Mouse (Mus musculus) ES-Bruce4 (cell line): Measurements from ENCODE around the gene Sh3tc1. TPM values are rescaled to one million over a fixed set of nuclear protein-coding genes. Genes with fewer than 3 reads are reported as not detected.

ENCODE experiments used
- H3K27ac ChIP-seq: 2 replicates; pipeline ENCODE4 v1.5.1; 2012; ENCODE audit warnings: low read length, inconsistent platforms; ENCODE audit not compliant: insufficient read depth
- H3K27me3 ChIP-seq: 2 replicates; pipeline ENCODE4 v1.6.1; 2012; ENCODE audit warnings: mild to moderate bottlenecking, low read length, inconsistent platforms; ENCODE audit not compliant: control insufficient read depth, poor library complexity, insufficient read depth, severe bottlenecking
- H3K36me3 ChIP-seq: 2 replicates; pipeline ENCODE4 v1.6.1; 2012; ENCODE audit warnings: inconsistent platforms, mild to moderate bottlenecking, low read length, moderate library complexity; ENCODE audit not compliant: control insufficient read depth, poor library complexity, insufficient read depth, severe bottlenecking
- H3K4me1 ChIP-seq: one replicate; pipeline ENCODE4 v1.8.1; 2011; ENCODE audit warnings: low read length; ENCODE audit not compliant: control insufficient read depth, insufficient read depth
- H3K4me3 ChIP-seq: 2 replicates; pipeline ENCODE4 v1.5.1; 2011; ENCODE audit warnings: low read depth, mild to moderate bottlenecking, low read length
- H3K9ac ChIP-seq: 2 replicates; pipeline ENCODE4 v1.6.1; 2012; ENCODE audit warnings: low read depth, mild to moderate bottlenecking, inconsistent platforms; ENCODE audit not compliant: poor library complexity, severe bottlenecking
- H3K9me3 ChIP-seq: replicated peaks from 2 replicates; pipeline ENCODE4 v1.6.1; 2012; ENCODE audit warnings: mild to moderate bottlenecking, low read length, inconsistent platforms; ENCODE audit not compliant: control insufficient read depth, poor library complexity, insufficient read depth, severe bottlenecking
- CTCF ChIP-seq: IDR thresholded peaks from one replicate; pipeline ENCODE4 v1.8.1; 2011; ENCODE audit warnings: low read depth, low read length
- EP300 ChIP-seq: IDR thresholded peaks from 2 replicates; pipeline ENCODE4 v1.6.1; 2011; ENCODE audit warnings: low read depth, low read length; ENCODE audit not compliant: insufficient read depth
- POLR2A ChIP-seq: IDR thresholded peaks from one replicate; pipeline ENCODE4 v1.8.1; 2011; ENCODE audit warnings: low read length; ENCODE audit not compliant: insufficient read depth
- polyA plus RNA-seq: library from polyadenylated mRNA; stranded (reverse); fragments of >200 nt; gene quantifications from 2 replicates; pipeline ENCODE4 v1.2.4, GENCODE M21; 2011; ENCODE audit warnings: low read depth; ENCODE audit not compliant: missing spikeins, insufficient read depth, insufficient read length

The Sh3tc1 gene
- polyA plus RNA-seq, 1 experiment, result 3.6 TPM

- H3K4me1 ChIP-seq, result no peaks in the 10 kb centered on the region
- no peak for TF ChIP-seq POLR2A
- peak; percentile 37 for TF ChIP-seq CTCF
Measured at GRCm38 (mm10) chr5:35680958-35681357, 58.8 kb downstream of the Sh3tc1 start.

DNA sequence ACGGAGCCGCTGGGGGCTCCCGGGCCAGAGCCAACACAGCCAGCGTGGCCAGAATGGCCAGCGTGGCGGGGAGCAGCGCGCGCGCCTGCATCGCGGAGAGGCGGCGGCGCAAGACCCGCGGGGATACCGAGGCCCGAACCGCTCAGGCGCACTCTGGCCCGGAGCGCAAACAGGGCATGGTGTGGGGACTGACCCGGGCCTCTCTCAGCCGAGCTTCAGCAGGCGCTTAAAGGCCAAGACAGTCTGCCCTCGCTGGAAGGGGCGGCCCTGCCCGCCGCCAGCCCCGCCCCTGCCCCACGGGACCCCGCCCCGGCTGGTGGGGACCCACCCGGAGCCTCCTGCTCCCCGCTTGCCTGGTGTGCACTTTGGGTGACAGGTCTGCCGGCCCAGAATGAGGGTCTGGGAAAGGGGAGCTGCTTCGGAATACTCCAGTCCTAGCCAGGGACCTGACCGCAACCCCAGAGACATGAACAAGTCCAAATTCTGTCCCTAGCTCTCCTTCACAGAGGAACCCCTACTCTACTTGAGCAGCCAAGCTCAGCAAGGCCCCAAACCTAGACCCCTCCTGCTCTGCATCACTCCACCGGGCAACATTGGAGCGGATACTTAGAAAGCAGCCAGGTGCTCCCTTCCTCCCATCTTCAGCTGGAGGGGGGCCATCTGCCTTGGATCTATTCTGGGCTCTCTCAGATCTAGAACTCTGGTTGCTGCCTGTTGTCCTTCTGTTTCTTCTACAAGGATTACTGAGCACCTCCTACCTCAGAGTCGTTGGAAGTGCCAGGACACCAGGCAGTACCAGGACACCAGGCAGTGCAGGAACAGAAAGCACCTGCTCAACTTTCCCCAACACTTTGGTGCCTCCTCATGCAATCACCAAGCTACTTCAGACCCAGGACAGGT, 60.3 kb downstream of the Sh3tc1 start, which contains the start of gene Htra3:
Gene Htra3 (minus strand): TSS at position 527 of the 900 bp plus-strand sequence.
- peak within 1 kb of the TSS; percentile 64 for H3K4me3 ChIP-seq
- H3K27ac ChIP-seq, result no peak within 1 kb of the TSS
- no peaks in the 10 kb centered on the region for H3K9me3 ChIP-seq
- no peak for TF ChIP-seq POLR2A
- no peak for TF ChIP-seq EP300
- TF ChIP-seq CTCF, result no peak
- H3K9ac ChIP-seq, result peak within 1 kb of the TSS; percentile 15; the same call in 1 of the 2 replicates
- no peaks in the 10 kb centered on the region for H3K36me3 ChIP-seq
- H3K27me3 ChIP-seq, result no peaks in the 10 kb centered on the region
- H3K4me1 ChIP-seq, result no peaks in the 10 kb centered on the region

More at GRCm38 (mm10) chr5:35680958-35681357, 58.8 kb downstream of the Sh3tc1 start:
- no peaks in the 10 kb centered on the region for H3K27me3 ChIP-seq
- no peaks in the 10 kb centered on the region for H3K9me3 ChIP-seq
- no peaks in the 10 kb centered on the region for H3K36me3 ChIP-seq
- H3K9ac ChIP-seq, result no peak overlapping the region
- no peak overlapping the region for H3K4me3 ChIP-seq
- H3K27ac ChIP-seq, result no peak overlapping the region

DNA sequence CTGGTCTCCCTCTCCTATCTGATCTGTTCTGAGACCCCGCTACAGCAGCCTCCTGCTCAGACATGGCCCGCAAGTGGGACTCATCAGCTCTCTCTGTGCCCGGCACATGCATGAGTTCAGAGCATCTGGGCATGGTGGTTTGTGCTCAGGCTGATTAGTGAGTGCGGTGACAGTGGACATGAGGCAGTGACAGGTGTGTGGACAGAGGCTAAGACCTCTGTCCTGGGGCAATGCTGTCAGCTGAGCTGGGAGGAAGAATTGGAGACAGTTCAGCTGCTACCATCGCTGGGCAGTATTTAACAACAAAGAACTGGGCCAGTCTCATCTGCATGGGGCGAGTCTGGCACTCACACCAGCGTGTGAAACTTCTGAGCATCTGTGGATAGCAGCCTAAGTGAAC, 62.8 kb downstream of the Sh3tc1 start:
- H3K27me3 ChIP-seq, result no peaks in the 10 kb centered on the region
- H3K4me3 ChIP-seq, result no peak overlapping the region
- H3K36me3 ChIP-seq, result no peaks in the 10 kb centered on the region
- no peak overlapping the region for H3K27ac ChIP-seq
- no peak overlapping the region for H3K9ac ChIP-seq
- H3K4me1 ChIP-seq, result no peaks in the 10 kb centered on the region
- no peaks in the 10 kb centered on the region for H3K9me3 ChIP-seq
- no peak for TF ChIP-seq POLR2A

DNA sequence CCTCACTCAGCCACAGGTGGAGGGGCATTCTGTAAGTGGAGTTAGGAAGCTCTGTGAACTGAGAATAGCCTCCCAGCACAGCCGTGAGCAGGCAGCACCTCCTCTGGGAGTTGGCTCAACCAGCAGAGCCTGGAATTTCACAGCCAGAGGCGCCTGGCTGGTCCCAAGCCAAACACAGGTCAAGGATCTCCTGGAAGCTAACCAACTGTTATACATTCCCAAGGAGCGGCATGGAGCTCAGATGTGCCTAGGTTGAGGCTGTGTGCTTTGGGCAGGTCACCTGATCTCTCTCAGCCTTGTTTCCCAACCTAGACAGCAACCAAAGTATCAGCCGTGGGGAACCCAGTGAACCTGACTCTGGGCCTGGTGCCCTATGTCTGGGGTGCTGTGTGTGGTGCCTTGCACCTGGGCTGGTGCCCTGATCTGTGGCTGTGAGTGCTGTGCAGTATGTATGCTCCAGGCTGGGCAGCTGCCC, 65.7 kb downstream of the Sh3tc1 start:
- no peak for TF ChIP-seq CTCF
- TF ChIP-seq POLR2A, result no peak
- TF ChIP-seq EP300, result no peak
- H3K4me3 ChIP-seq, result no peak overlapping the region
- no peak overlapping the region for H3K9ac ChIP-seq
- no peaks in the 10 kb centered on the region for H3K36me3 ChIP-seq
- no peaks in the 10 kb centered on the region for H3K27me3 ChIP-seq
- no peak overlapping the region for H3K27ac ChIP-seq
- H3K4me1 ChIP-seq, result peaks cover 2% of the 10 kb centered on the region
- H3K9me3 ChIP-seq, result no peaks in the 10 kb centered on the region

DNA sequence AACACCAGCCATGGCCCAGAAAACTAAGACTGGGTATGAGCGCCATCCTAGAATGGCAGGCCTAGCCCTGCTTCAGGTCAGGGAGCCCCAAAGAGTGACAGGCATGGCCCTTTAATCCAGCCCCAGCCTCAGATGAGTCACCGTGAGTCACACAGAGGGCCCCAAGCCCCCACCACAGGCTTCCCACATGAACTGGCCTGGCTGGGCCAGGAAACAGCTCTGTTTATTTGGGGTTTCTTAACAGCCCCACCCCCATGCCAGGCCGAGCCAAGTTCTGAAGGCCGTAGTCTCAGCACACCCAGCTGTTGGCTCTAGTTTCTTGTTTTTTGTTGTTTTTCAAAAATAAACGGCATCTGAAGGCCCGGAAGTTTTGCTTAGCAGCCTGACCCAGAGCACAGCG, 66.7 kb downstream of the Sh3tc1 start:
- Histone ChIP-seq H3K4me1 (peaks cover 2% of the 10 kb centered on the region), H3K27ac (no peak overlapping the region), H3K9me3 (no peaks in the 10 kb centered on the region), H3K9ac (no peak overlapping the region), H3K36me3 (no peaks in the 10 kb centered on the region), H3K27me3 (no peaks in the 10 kb centered on the region), H3K4me3 (no peak overlapping the region)
- TF ChIP-seq POLR2A (no peak), EP300 (no peak), CTCF (no peak)

DNA sequence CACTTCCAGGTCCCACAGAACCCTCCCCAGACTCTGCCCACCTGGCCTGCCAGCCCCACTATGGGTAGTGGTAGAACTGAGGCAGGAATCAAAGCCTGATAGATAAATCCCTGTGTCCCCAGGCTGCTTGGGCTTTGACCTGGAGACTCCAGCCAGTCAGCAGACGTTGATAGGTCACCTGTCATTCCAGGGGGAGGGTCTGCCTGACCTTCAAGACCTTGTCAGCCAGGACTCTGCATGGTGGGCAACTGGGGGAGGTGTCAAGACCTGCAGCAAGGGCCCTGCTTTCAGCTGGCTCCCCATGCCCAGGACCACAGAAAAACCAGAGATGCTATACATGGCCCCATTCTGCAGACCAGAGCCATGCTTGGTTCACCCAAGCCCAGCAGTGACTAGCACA, 67.2 kb downstream of the Sh3tc1 start:
- Histone ChIP-seq H3K36me3 (no peaks in the 10 kb centered on the region), H3K27ac (no peak overlapping the region), H3K4me3 (no peak overlapping the region), H3K9ac (no peak overlapping the region), H3K4me1 (peaks cover 2% of the 10 kb centered on the region), H3K27me3 (no peaks in the 10 kb centered on the region), H3K9me3 (no peaks in the 10 kb centered on the region)
- TF ChIP-seq CTCF (no peak), POLR2A (no peak), EP300 (no peak)
